Mouse (Mus musculus): ENCODE measurements around the gene Cecr2.

GRCm38 (mm10) chr6:120796111-120796510 lies 129.9 kb downstream of the Cecr2 start:
- TF ChIP-seq CTCF (IDR thresholded peaks at IDR 0.05; ENCODE audit: control insufficient read depth, insufficient read depth, low read length) (no peak), POLR2A (IDR thresholded peaks at IDR 0.05; ENCODE audit: borderline replicate concordance, control insufficient read depth, low read depth, low read length) (no peak)
